Comparison of ENCODE assay signal across 28 mouse cellular contexts in genomic region chr9:119027337-119027736, GRCm38 (mm10). TPM values are rescaled to one million over a fixed set of nuclear protein-coding genes. Genes with fewer than 3 reads are reported as not detected.
A peak's percentile ranks its signal among the peaks of the same experiment; 100 is the strongest.
DNase-seq lines count a peak whose midpoint lies in the region; ATAC-seq and TF ChIP-seq lines count a peak whose summit lies in the region.
"Had no signal": no experiment of that assay in that cellular context is flagged by ENCODE, and none has a peak within 500 bp of the region (broad histone marks: within the 10 kb centered on the region; RNA-seq: fewer than 3 reads in every experiment).

No protein-coding gene starts in this region.

- H3K79me2 ChIP-seq in liver, adult 2 months (ENCODE audit: control insufficient read depth, insufficient read depth, low read length), result no peaks in the 10 kb centered on the region

- peaks cover 28% of the 10 kb centered on the region for H3K4me1 ChIP-seq in kidney, adult 2 months (ENCODE audit: control insufficient read depth, insufficient read depth, low read length)
- no peaks in the 10 kb centered on the region for H3K4me1 ChIP-seq in liver, adult 2 months (ENCODE audit: control insufficient read depth, insufficient read depth, low read length)
- 0 out of 2 replicates have a peak, but pooled peaks cover 6% of the 10 kb centered on the region for H3K4me1 ChIP-seq in liver, embryonic 12.5 days

- H3K27me3 ChIP-seq in kidney, adult 2 months (replicated peaks; ENCODE audit: control insufficient read depth, insufficient read depth, low read length), result no peaks in the 10 kb centered on the region
- H3K27me3 ChIP-seq in liver, adult 2 months (ENCODE audit: control insufficient read depth, insufficient read depth, low read length), result no peaks in the 10 kb centered on the region
- no peaks in the 10 kb centered on the region for H3K27me3 ChIP-seq in liver, embryonic 12.5 days (replicated peaks)
- H3K27me3 ChIP-seq: embryonic facial prominence, embryonic 13.5 days; embryonic facial prominence, embryonic 15.5 days; forebrain, embryonic 12.5 days; Patski had no signal

- TF ChIP-seq POLR2A in kidney, adult 2 months (IDR thresholded peaks at IDR 0.05; ENCODE audit: low read depth, low read length), result no peak
- no peak for TF ChIP-seq POLR2A in liver, adult 2 months (IDR thresholded peaks at IDR 0.05; ENCODE audit: extremely low read depth, insufficient read depth, low read length)

- no peak for TF ChIP-seq CTCF in kidney, adult 2 months (conservative IDR thresholded peaks at IDR 0.05; ENCODE audit: insufficient read depth, insufficient read length, low read depth, low read length)
- no peak for TF ChIP-seq CTCF in liver, adult 2 months (IDR thresholded peaks at IDR 0.05; ENCODE audit: low read depth, low read length)

- H3K4me3 ChIP-seq in kidney, adult 2 months (ENCODE audit: insufficient read depth, low read depth, low read length), result no peak overlapping the region
- H3K4me3 ChIP-seq in liver, adult 2 months (ENCODE audit: insufficient read depth, low read depth, low read length), result no peak overlapping the region
- H3K4me3 ChIP-seq in liver, embryonic 12.5 days, result no peak overlapping the region
- H3K4me3 ChIP-seq: embryonic facial prominence, embryonic 13.5 days; embryonic facial prominence, embryonic 15.5 days; erythroblast, embryonic 14.5 days; forebrain, embryonic 10.5 days; forebrain, embryonic 12.5 days had no signal

- no peak overlapping the region for H3K9ac ChIP-seq in liver, adult 2 months (ENCODE audit: low read depth, low read length)
- no peak overlapping the region for H3K9ac ChIP-seq in liver, embryonic 12.5 days
- H3K9ac ChIP-seq: embryonic facial prominence, embryonic 13.5 days; embryonic facial prominence, embryonic 15.5 days; forebrain, embryonic 12.5 days had no signal

- H3K27ac ChIP-seq in kidney, adult 2 months (ENCODE audit: insufficient read depth, low read depth, low read length), result peak overlapping the region; percentile 49; the same call in 1 of the 2 replicates
- no peak overlapping the region for H3K27ac ChIP-seq in liver, adult 2 months (replicated peaks; ENCODE audit: insufficient read depth, low read depth, low read length)
- H3K27ac ChIP-seq in liver, embryonic 12.5 days, result no peak overlapping the region
- H3K27ac ChIP-seq: embryonic facial prominence, embryonic 13.5 days; embryonic facial prominence, embryonic 15.5 days; forebrain, embryonic 10.5 days; forebrain, embryonic 12.5 days had no signal

- no peak for DNase-seq in kidney, adult 2 months
- DNase-seq in kidney, postnatal 25 days, result no peak
- DNase-seq in layer of hippocampus, postnatal 10 days (ENCODE audit: low spot score in 2 of 2), result peak; percentile 53 to 54
- DNase-seq in layer of hippocampus, adult 9-11 months, result no peak
- peak; percentile 19 for DNase-seq in liver, adult 2 months (ENCODE audit: extremely low read depth, low read depth, low spot score)
- DNase-seq: adrenal gland, adult 8-10 months; adrenal gland, postnatal 14 days; adrenal gland, postnatal 36 days; B cell, adult 2 months; cerebellum, adult 11 months; cerebellum, adult 18-20 months; cerebellum, adult 8-10 months; cerebellum, adult 9-11 months; cerebellum, postnatal 14 days; cerebellum, postnatal 36 days; embryo, embryonic 11 days had no signal

- WGBS in kidney, adult 2 months, result 88% methylated on average over 7 of the region's 7 CpGs
- 50% methylated on average over 7 of the region's 7 CpGs for WGBS in liver, adult 2 months
- whole genome bisulfite sequencing in liver, embryonic 12.5 days (ENCODE audit: insufficient replicate concordance), result 73% methylated on average over 7 of the region's 7 CpGs

- H3K4me2 ChIP-seq in liver, embryonic 12.5 days, result no peak overlapping the region
- H3K4me2 ChIP-seq: embryonic facial prominence, embryonic 13.5 days; embryonic facial prominence, embryonic 15.5 days; forebrain, embryonic 12.5 days had no signal

- no peaks in the 10 kb centered on the region for H3K36me3 ChIP-seq in kidney, adult 2 months (ENCODE audit: control insufficient read depth, insufficient read depth, low read length)
- H3K36me3 ChIP-seq in liver, adult 2 months (ENCODE audit: control insufficient read depth, insufficient read depth, low read length), result no peaks in the 10 kb centered on the region
- H3K36me3 ChIP-seq in liver, embryonic 12.5 days, result peaks cover 14% of the 10 kb centered on the region
- H3K36me3 ChIP-seq: forebrain, embryonic 12.5 days; G1E had no signal

- no peak for ATAC-seq in liver, embryonic 12.5 days
- ATAC-seq: activated CD4-positive, CD25-positive, alpha-beta regulatory T cell, adult 4 months; CD4-positive, CD25-positive, alpha-beta regulatory T cell, adult 4 months; forebrain, embryonic 14.5 days; forebrain, embryonic 16.5 days; Patski had no signal

- no peaks in the 10 kb centered on the region for H3K9me3 ChIP-seq in liver, embryonic 12.5 days (replicated peaks)
- H3K9me3 ChIP-seq: embryonic facial prominence, embryonic 13.5 days; embryonic facial prominence, embryonic 15.5 days; forebrain, embryonic 10.5 days; forebrain, embryonic 12.5 days had no signal

RNA-seq across cellular contexts. Expression of gene Vill, which starts 25.2 kb away (rescaled TPM):
- 48.5 and 73.9 TPM in 2 replicates for polyA plus RNA-seq in kidney, adult 2 months (2012; rRNA removed)
- 1 to 10 TPM in 1 of 2 experiments, under 1 TPM in 1; 0.78 to 1.3 TPM for total RNA-seq in layer of hippocampus, postnatal 10 days (2021)
- total RNA-seq in liver, adult 2 months (2014; rRNA removed), result 2.3 and 3.0 TPM in 2 replicates
- 0.50 and 1.2 TPM in 2 replicates for polyA plus RNA-seq in liver, adult 2 months (2012; rRNA removed)
- 12.1 and 12.7 TPM in 2 replicates for polyA plus RNA-seq in liver, embryonic 12.5 days (2016; fragmentation: Nextera tagmentation; extraction: Ambion mirVana)
- total RNA-seq: G1E had no signal
- polyA plus RNA-seq: erythroblast, embryonic 14.5 days; G1E had no signal

Comparison
In these comparisons a context has a peak if more than half of its experiments do, and no peak if none do; other contexts are left out.
1. DNase-seq: peak in layer of hippocampus, postnatal 10 days (2 of 2) and liver, adult 2 months (single experiment); none in kidney, adult 2 months (single experiment), kidney, postnatal 25 days (0 of 2) and layer of hippocampus, adult 9-11 months (single experiment).